Mouse (Mus musculus) spleen, adult 2 months (tissue): ENCODE measurements around the gene Ccnb1. TPM values are rescaled to one million over a fixed set of nuclear protein-coding genes. Genes with fewer than 3 reads are reported as not detected.

Experiments used
- DNase-seq, 2 experiments: peaks; one replicate each; pipeline versions ENCODE4 v3.0.0 to v3.0.0-alpha.2; 2012 to 2021; ENCODE audit warnings: low spot score in 2 of 2, low read depth in 1 of 2
- H3K27ac ChIP-seq: fragments of 200-500 bp; 2 replicates; pipeline ENCODE4 v1.5.1; 2012; ENCODE audit warnings: low read length, inconsistent platforms; ENCODE audit not compliant: insufficient read depth
- H3K27me3 ChIP-seq: fragments of 200-500 bp; 2 replicates; pipeline ENCODE4 v1.6.1; 2012; ENCODE audit warnings: mild to moderate bottlenecking, moderate library complexity, low read length, inconsistent platforms; ENCODE audit not compliant: control insufficient read depth, insufficient read depth
- H3K36me3 ChIP-seq: fragments of 200-500 bp; 2 replicates; pipeline ENCODE4 v1.6.1; 2012; ENCODE audit warnings: mild to moderate bottlenecking, low read length, inconsistent platforms; ENCODE audit not compliant: control insufficient read depth, insufficient read depth
- H3K4me1 ChIP-seq: fragments of 200-500 bp; 2 replicates; pipeline ENCODE4 v1.6.1; 2011; ENCODE audit warnings: inconsistent platforms; ENCODE audit not compliant: control insufficient read depth, insufficient read depth, insufficient read length
- H3K4me3 ChIP-seq: fragments of 200-500 bp; 2 replicates; pipeline ENCODE4 v1.5.1; 2011; ENCODE audit warnings: mild to moderate bottlenecking, inconsistent platforms; ENCODE audit not compliant: insufficient read depth, insufficient read length; ENCODE audit errors: extremely low read depth
- CTCF ChIP-seq: fragments of 200-500 bp; IDR thresholded peaks from 2 replicates; pipeline ENCODE4 v1.5.1; 2011; ENCODE audit warnings: mild to moderate bottlenecking, inconsistent platforms; ENCODE audit not compliant: insufficient read depth, insufficient read length, insufficient replicate concordance; ENCODE audit errors: extremely low read depth
- POLR2A ChIP-seq: fragments of 200-500 bp; IDR thresholded peaks from 2 replicates; pipeline ENCODE4 v1.6.1; 2011; ENCODE audit warnings: low read depth, low read length, inconsistent platforms
- WGBS: fragments of 180-500 bp; shearing (Covaris S2); methylation state at CpG from one replicate; pipeline ENCODE4 v1.1.7; 2018; 5-methylcytosine and 5-hydroxymethylcytosine counted together
- polyA plus RNA-seq: library from polyadenylated mRNA; depleted of rRNA; stranded (reverse); fragments of >200 nt; gene quantifications from 2 replicates; pipeline ENCODE4 v1.2.3, GENCODE M21; 2012

The Ccnb1 gene
- polyA plus RNA-seq, 1 experiment: 7.7 TPM

DNA sequence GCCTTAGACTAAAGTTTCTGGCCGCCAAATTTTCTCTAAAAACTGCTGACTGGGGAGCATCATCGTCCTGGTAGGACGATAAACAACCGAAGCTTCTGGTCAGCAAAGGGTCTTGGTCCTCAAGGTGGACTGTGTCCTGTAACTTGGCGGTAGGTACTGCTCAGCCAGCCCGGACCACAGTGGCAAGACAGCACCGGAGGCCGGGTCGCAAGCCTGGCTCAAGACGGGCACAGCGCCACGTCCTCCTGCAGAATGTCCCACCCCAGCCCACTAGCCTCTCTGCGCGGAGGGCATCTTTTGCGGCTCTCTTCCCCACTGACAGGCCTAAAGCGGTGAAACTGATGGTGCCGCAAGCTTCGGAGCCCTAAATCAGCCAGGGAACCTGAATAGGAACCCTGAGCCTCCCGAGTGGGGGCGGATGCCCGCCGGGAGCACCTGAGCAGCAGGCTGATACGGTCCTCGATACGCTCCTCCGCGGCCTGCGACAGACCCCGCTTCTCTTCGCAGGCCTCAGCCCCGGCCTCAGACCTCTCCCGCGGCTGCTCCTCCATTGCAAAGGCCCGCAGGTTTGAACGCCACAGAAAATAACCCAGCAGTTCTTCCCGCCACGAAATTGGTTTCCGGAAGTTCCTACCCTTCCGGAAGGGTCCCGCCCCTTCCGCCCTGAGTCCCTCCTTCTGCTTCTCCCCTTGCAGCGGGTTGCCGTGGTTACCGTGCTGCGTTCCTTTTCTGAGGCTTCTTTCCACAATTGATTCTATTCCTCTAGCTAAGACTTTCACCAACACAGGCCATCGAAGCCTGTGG lies 10.9 kb downstream of the Ccnb1 start, which contains the start of gene Cenph:
Gene Cenph (minus strand): TSS at position 648 of the 804 bp plus-strand sequence.
- peak within 1 kb of the TSS; percentile 81 for H3K4me3 ChIP-seq
- no peaks in the 10 kb centered on the region for H3K36me3 ChIP-seq
- no peak for TF ChIP-seq CTCF
- TF ChIP-seq POLR2A: no peak
- DNase-seq: peak; percentile 73 to 82
- under 1% methylated on average over 46 of the region's 46 CpGs for WGBS
- peaks cover 3% of the 10 kb centered on the region; the same call in 1 of the 2 replicates for H3K4me1 ChIP-seq
- no peak within 1 kb of the TSS for H3K27ac ChIP-seq
- no peaks in the 10 kb centered on the region for H3K27me3 ChIP-seq

DNA sequence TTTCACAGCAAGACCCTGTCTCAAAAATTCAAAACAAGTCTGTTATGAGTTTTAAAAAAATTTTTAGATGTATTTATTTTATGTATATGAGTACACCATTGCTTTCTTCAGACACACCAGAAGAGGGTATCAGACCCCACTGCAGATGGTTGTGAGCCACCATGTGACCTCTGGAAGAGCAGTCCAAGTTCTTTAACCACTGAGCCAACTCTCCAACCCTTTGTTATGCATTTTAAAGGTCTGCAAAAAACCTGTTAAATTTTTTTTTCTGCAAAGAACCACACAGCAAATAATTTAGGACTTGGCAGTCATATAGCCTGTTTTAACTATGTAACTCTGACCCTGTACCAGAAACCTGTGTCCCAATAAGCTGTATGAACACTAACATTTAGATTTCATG lies 11.7 kb downstream of the Ccnb1 start:
- no peak for DNase-seq
- H3K4me1 ChIP-seq: peaks cover 3% of the 10 kb centered on the region; the same call in 1 of the 2 replicates
- H3K27ac ChIP-seq: no peak overlapping the region
- no peaks in the 10 kb centered on the region for H3K27me3 ChIP-seq
- H3K4me3 ChIP-seq: no peak overlapping the region
- no peak for TF ChIP-seq POLR2A
- no peak for TF ChIP-seq CTCF
- H3K36me3 ChIP-seq: no peaks in the 10 kb centered on the region

DNA sequence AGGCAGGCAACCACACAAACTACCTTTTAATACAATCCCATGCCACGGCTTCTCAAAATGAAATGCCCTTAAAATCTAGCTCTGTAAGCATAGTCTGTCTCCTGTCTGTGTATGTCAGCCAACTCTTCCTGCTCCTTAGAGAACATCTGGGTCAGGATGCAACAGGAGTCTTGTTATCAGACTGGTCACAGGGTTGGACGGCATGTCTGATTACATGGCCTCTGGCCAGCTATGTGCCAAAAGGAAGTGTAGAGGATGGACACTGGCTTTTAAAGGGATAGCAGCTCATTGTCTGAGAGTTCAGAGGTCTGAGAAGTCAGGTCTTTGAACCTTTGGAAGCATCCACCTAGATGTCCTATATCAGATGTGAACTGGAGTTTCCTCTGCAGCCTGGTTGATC lies 31.0 kb downstream of the Ccnb1 start:
- no peak for DNase-seq
- Histone ChIP-seq H3K4me3 (no peak overlapping the region), H3K36me3 (no peaks in the 10 kb centered on the region), H3K4me1 (no peaks in the 10 kb centered on the region), H3K27me3 (no peaks in the 10 kb centered on the region), H3K27ac (no peak overlapping the region)
- WGBS: 89% methylated on average over 2 of the region's 2 CpGs
- no peak for TF ChIP-seq POLR2A
- TF ChIP-seq CTCF: no peak

DNA sequence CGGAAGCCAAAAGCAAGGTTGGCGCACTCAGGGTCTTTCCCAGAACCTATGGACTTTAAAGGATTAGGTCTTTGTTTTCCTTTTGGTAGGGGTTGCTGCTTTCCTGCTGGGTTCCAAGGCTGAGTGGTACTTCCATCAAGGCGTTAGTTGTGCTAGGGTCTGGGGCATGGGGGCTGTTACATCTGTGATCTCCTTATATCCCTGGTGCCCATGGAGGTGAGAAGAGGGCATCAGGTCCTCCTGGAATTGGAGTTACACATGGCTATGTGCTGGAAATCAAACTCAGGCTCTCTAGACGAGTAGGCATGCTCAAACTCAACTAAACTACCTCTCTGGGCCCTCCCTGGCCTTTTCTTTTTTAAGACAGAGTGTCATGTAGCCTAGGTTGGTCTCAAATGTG lies 32.2 kb downstream of the Ccnb1 start:
- Histone ChIP-seq H3K4me3 (no peak overlapping the region), H3K27ac (no peak overlapping the region), H3K36me3 (no peaks in the 10 kb centered on the region), H3K27me3 (no peaks in the 10 kb centered on the region), H3K4me1 (no peaks in the 10 kb centered on the region)
- WGBS: 89% methylated on average over 4 of the region's 4 CpGs
- TF ChIP-seq POLR2A (no peak), CTCF (no peak)
- DNase-seq: no peak

DNA sequence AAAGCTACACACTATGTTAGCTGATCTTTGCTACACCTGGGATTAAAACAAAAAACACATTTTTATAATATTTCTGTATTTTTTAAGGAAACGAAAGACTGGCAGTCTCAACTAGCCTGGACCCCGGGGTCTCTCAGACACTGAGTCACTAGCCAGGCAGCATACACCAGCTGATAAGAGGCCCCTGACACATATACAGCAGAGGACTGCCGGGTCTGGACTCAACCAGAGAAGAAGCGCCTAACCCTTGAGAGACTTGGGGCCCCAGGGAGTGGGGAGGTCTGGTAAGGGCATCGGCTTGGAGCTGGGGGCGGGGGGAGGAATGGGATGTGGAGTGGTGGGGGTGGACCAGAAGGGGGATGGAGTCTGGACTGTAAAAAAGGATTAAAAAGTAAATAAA lies 33.4 kb downstream of the Ccnb1 start:
- no peaks in the 10 kb centered on the region for H3K36me3 ChIP-seq
- no peak overlapping the region for H3K27ac ChIP-seq
- H3K4me1 ChIP-seq: no peaks in the 10 kb centered on the region
- WGBS: 72% methylated on average over 6 of the region's 6 CpGs
- DNase-seq: no peak
- TF ChIP-seq POLR2A: no peak
- no peak for TF ChIP-seq CTCF
- H3K4me3 ChIP-seq: no peak overlapping the region
- no peaks in the 10 kb centered on the region for H3K27me3 ChIP-seq

DNA sequence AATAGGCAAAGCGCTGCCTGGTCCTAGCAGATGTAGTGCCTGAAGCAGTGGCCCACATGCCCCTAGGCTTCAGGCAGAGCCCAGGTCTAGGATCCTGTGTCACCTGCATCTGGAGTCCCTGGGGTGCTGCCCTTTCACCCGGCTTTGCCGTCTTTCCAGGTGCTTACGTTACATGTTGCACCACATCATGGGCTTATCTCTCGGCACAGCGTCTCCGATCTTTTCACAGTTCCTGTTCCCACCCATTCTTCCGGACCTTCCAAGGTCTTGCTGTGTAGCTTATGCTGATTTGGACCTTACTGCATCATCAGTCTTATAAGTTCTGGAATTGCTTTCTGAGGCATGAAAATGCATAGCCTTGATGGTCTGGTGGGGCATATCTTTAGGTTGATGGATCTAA lies 33.8 kb downstream of the Ccnb1 start:
- 92% methylated on average over 8 of the region's 8 CpGs for WGBS

DNA sequence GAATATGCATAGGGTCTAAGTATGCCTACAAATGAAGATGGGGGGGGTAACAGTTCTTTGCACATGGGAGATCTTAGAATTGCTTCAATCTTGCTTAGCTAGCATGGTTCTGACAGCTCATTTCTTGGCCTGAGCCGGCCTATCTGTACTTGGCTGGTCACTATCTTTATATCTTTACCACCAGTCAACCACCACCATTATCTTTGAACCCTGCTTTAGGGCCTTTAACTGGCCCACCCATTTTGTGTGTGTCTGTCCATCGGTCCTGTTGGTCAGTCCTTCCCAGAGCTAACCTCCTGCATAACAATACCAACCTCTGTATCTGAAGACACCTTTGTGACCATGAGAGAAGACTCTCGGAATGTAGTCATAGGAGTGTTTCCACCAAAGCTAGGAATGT lies 35.0 kb downstream of the Ccnb1 start:
- WGBS: 84% methylated on average over 3 of the region's 3 CpGs

More for the DNA sequence above, 33.8 kb downstream of the Ccnb1 start:
- H3K27ac ChIP-seq: no peak overlapping the region
- no peak for DNase-seq
- H3K27me3 ChIP-seq: no peaks in the 10 kb centered on the region
- no peaks in the 10 kb centered on the region for H3K36me3 ChIP-seq
- no peaks in the 10 kb centered on the region for H3K4me1 ChIP-seq
- no peak overlapping the region for H3K4me3 ChIP-seq
- TF ChIP-seq POLR2A (no peak), CTCF (no peak)

More for the DNA sequence above, 35.0 kb downstream of the Ccnb1 start:
- H3K36me3 ChIP-seq: no peaks in the 10 kb centered on the region
- H3K4me1 ChIP-seq: no peaks in the 10 kb centered on the region
- H3K4me3 ChIP-seq: no peak overlapping the region
- TF ChIP-seq CTCF (no peak), POLR2A (no peak)
- H3K27ac ChIP-seq: no peak overlapping the region
- no peaks in the 10 kb centered on the region for H3K27me3 ChIP-seq
- DNase-seq: no peak
